Mouse (Mus musculus) midbrain, postnatal 0 days (tissue): Measurements from ENCODE around the gene Ccdc7a. TPM values are rescaled to one million over a fixed set of nuclear protein-coding genes. Genes with fewer than 3 reads are reported as not detected.

ENCODE experiments used
- ATAC-seq: fragments of 200-750 bp; cut with Nextera tagmentation; 2 replicates; pipeline ENCODE4 v1.8.0; 2017; ENCODE audit warnings: moderate number of reproducible peaks, mild to moderate bottlenecking, moderate TSS enrichment, moderate library complexity; ENCODE audit not compliant: low FRiP score
- DNase-seq: peaks from one replicate; pipeline ENCODE4 v3.0.0-alpha.2; 2015; ENCODE audit warnings: low spot score
- H3K27ac ChIP-seq: fragments of 300-500 bp; sonication (generic); 2 replicates; pipeline ENCODE4 v1.5.1; 2014; ENCODE audit warnings: low read depth, mild to moderate bottlenecking, low read length, mixed read lengths
- H3K27me3 ChIP-seq: fragments of 300-500 bp; sonication (generic); 2 replicates; pipeline ENCODE4 v1.6.1; 2014; ENCODE audit warnings: low read length, control low read depth, mixed read lengths; ENCODE audit not compliant: insufficient read depth
- H3K36me3 ChIP-seq: fragments of 300-500 bp; sonication (generic); 2 replicates; pipeline ENCODE4 v1.6.1; 2014; ENCODE audit warnings: low read length, control low read depth, mixed read lengths; ENCODE audit not compliant: insufficient read depth
- H3K4me1 ChIP-seq: fragments of 300-500 bp; sonication (generic); 2 replicates; pipeline ENCODE4 v1.6.1; 2014; ENCODE audit warnings: mild to moderate bottlenecking, control low read depth, antibody characterized with exemption, low read length, mixed read lengths; ENCODE audit not compliant: insufficient read depth
- H3K4me2 ChIP-seq: fragments of 300-500 bp; sonication (generic); 2 replicates; pipeline ENCODE4 v1.6.1; 2014; ENCODE audit warnings: low read depth, mild to moderate bottlenecking, low read length, mixed read lengths; ENCODE audit not compliant: poor library complexity, severe bottlenecking
- H3K4me3 ChIP-seq: fragments of 300-500 bp; sonication (generic); 2 replicates; pipeline ENCODE4 v1.5.1; 2014; ENCODE audit warnings: low read depth, mild to moderate bottlenecking, low read length, moderate library complexity
- H3K9ac ChIP-seq: fragments of 300-500 bp; sonication (generic); replicated peaks from 2 replicates; pipeline ENCODE4 v1.6.1; 2014; ENCODE audit warnings: mild to moderate bottlenecking, low read length, moderate library complexity, mixed read lengths; ENCODE audit not compliant: poor library complexity, severe bottlenecking
- H3K9me3 ChIP-seq: fragments of 300-500 bp; sonication (generic); 2 replicates; pipeline ENCODE4 v1.6.1; 2016; ENCODE audit warnings: low read length, control low read depth
- CTCF ChIP-seq: IDR thresholded peaks from 2 replicates; pipeline ENCODE4 v1.5.1; 2016; ENCODE audit warnings: antibody characterized with exemption, mild to moderate bottlenecking
- WGBS: fragments of 180-500 bp; shearing (Covaris S2); extraction: QIAGEN DNeasy Blood & Tissue Kit; methylation state at CpG from one replicate; pipeline ENCODE4 v1.1.7; 2014; 5-methylcytosine and 5-hydroxymethylcytosine counted together
- polyA plus RNA-seq: library from polyadenylated mRNA; unstranded; fragments of >200 nt; fragmentation: Nextera tagmentation; extraction: Ambion mirVana; gene quantifications from 2 replicates; pipeline ENCODE4 v1.2.1, GENCODE M21; 2015
- total RNA-seq: library from RNA; depleted of rRNA; stranded (reverse); fragments of >200 nt; gene quantifications from 2 replicates; pipeline ENCODE4 v1.2.3, GENCODE M21; 2014

Gene Ccdc7a
- total and polyA plus RNA-seq, 2 experiments from 2014 or later: 0.07 TPM; not detected in 1

DNA sequence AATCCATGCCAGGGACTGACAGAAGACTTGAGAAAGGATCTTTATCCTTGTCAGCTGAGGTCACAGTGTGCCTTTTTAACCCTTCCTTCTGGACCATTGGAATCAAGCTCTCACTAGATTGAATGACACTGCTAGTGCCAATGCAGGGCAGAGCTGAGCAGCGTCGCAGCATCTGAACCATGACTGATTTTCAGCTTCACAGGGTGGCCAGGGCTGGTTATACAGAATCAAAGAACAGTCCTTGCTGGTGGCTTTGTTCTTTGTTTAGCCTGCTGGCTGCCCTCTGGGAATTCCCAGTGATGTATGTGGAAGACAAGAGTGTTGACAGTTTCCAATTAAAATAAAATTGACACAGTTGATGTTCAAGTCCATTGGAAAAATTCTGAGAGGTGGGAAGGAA lies 333.1 kb downstream of the Ccdc7a start:
- ATAC-seq (no peak; the same call in 1 of the 2 replicates), DNase-seq (peak; percentile 26)
- no peaks in the 10 kb centered on the region for H3K4me1 ChIP-seq
- no peak overlapping the region for H3K4me2 ChIP-seq
- no peak overlapping the region for H3K9ac ChIP-seq
- TF ChIP-seq CTCF: no peak
- 7% methylated on average over 2 of the region's 2 CpGs for WGBS
- no peak overlapping the region for H3K27ac ChIP-seq
- H3K27me3 ChIP-seq: no peaks in the 10 kb centered on the region
- H3K9me3 ChIP-seq: no peaks in the 10 kb centered on the region
- peaks cover 17% of the 10 kb centered on the region; the same call in 1 of the 2 replicates for H3K36me3 ChIP-seq
- H3K4me3 ChIP-seq: no peak overlapping the region

DNA sequence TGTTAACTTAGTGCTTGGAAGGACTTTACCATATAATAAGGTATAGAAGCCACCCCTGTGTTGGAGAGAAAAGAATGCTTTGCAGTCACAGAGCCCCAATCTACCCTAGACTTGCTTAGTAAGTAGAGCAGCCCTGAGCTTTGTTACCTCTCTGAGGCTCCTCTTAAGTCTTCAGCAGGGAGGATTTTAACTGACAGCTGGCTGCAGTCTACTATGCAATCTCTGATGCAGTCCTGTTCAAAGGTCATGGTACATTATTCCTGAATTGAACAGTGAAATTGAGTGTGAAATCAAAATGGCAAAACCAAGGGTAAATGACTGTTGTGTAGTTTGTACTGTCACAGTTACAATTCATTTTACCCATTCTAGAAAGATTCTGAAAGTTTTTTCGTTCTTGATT lies 338.1 kb downstream of the Ccdc7a start:
- Histone ChIP-seq H3K27me3 (no peaks in the 10 kb centered on the region), H3K9ac (no peak overlapping the region), H3K4me3 (no peak overlapping the region), H3K4me2 (no peak overlapping the region), H3K4me1 (no peaks in the 10 kb centered on the region), H3K36me3 (peaks cover 25% of the 10 kb centered on the region), H3K27ac (no peak overlapping the region), H3K9me3 (no peaks in the 10 kb centered on the region)
- ATAC-seq (no peak), DNase-seq (no peak)
- TF ChIP-seq CTCF: no peak
- 29% methylated on average over 1 of the region's 1 CpGs for WGBS

DNA sequence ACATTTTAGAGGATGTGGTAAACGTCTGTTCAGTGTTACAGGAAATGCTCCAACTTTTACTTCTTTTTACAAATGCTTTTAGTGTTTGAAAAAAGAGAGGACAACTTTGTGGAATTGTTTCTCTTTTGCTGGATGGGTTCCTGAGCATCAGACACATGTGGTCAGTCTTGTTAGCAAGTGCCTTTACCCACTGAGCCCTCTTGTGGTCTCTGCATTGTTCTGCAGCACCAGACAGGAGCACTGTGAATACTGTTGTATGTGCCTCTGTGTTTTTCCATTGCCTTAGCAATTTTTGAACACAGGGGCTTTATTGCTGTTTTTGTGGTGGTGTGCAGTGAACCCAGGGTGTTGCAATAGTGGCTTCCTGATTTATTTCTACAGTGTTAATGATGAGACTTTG lies 340.5 kb downstream of the Ccdc7a start:
- H3K36me3 ChIP-seq: peaks cover 36% of the 10 kb centered on the region
- H3K9me3 ChIP-seq: no peaks in the 10 kb centered on the region
- DNase-seq: peak; percentile 77
- H3K4me2 ChIP-seq: no peak overlapping the region
- no peak overlapping the region for H3K9ac ChIP-seq
- peak; percentile 83 for TF ChIP-seq CTCF
- no peaks in the 10 kb centered on the region for H3K27me3 ChIP-seq
- WGBS: 50% methylated on average over 1 of the region's 1 CpGs
- no peak for ATAC-seq
- no peaks in the 10 kb centered on the region for H3K4me1 ChIP-seq
- no peak overlapping the region for H3K27ac ChIP-seq
- no peak overlapping the region for H3K4me3 ChIP-seq

DNA sequence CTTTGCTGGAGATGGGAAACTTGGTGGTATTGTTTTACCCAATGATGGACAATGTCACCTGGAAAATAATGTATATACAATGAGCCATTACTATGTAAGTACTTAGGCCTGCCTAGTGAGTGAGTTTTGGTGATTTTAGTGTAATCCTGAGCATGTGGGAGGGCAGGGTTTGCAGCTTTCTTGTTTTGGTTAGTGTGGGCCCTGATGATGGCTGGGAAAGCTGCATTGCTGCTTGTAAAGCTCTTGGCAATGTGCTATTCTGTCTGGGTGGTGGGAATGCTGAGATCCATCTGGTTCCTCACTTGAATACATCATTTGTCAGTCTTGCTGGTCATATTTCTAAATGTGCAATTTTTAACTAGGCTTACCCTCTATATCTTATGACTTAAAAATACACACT lies 349.1 kb downstream of the Ccdc7a start:
- Histone ChIP-seq H3K4me3 (no peak overlapping the region), H3K36me3 (peaks cover 38% of the 10 kb centered on the region), H3K4me1 (no peaks in the 10 kb centered on the region), H3K9ac (no peak overlapping the region), H3K9me3 (no peaks in the 10 kb centered on the region), H3K27ac (no peak overlapping the region), H3K27me3 (no peaks in the 10 kb centered on the region), H3K4me2 (no peak overlapping the region)
- ATAC-seq: no peak
- no peak for TF ChIP-seq CTCF
- no peak for DNase-seq

DNA sequence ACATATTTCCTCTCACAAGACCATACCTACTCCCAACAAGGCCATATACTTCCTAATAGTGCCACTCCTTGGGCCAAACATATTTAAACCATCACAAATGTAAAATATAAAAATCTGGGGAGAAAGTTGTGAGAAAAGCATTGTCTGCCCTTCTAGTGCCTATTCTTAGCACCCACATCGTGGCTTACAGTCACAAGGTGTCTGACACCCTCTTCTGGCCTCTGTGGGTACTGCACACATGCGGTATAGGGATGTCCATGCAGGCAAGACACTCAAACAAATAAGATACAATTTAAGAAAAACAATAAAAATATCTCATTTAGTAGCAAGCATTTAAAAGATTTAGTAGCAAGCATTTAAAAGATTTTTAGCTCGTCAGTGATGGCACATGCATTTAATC lies 356.1 kb downstream of the Ccdc7a start:
- Histone ChIP-seq H3K9ac (no peak overlapping the region), H3K27me3 (no peaks in the 10 kb centered on the region), H3K4me1 (no peaks in the 10 kb centered on the region), H3K27ac (no peak overlapping the region), H3K4me3 (no peak overlapping the region), H3K4me2 (no peak overlapping the region), H3K36me3 (peaks cover 17% of the 10 kb centered on the region), H3K9me3 (no peaks in the 10 kb centered on the region)
- peak; percentile 77 for DNase-seq
- 51% methylated on average over 3 of the region's 3 CpGs for WGBS
- peak; percentile 85 for TF ChIP-seq CTCF
- no peak for ATAC-seq

DNA sequence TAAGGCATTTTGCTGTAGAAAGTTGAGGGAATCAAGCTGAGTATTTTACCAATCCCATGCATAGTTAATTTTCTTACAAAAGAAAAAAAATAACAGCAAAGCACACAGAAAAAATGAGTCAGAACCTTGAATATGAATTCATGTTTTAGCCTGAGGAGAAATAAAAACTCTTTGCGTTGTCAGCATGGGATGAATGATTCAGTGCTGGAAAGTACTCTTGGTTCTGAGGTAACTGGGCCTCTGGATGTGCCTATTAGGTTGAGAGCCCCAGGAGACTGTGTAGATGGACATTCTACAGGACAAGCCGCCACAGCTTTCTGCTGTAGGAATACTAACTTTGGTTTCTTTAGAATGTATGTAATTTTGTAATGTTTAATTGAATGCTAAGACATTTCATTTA lies 360.5 kb downstream of the Ccdc7a start:
- DNase-seq (no peak), ATAC-seq (no peak)
- TF ChIP-seq CTCF: no peak
- H3K9me3 ChIP-seq: no peaks in the 10 kb centered on the region
- H3K4me2 ChIP-seq: no peak overlapping the region
- H3K4me3 ChIP-seq: no peak overlapping the region
- WGBS: 73% methylated on average over 2 of the region's 2 CpGs
- H3K27ac ChIP-seq: no peak overlapping the region
- H3K36me3 ChIP-seq: no peaks in the 10 kb centered on the region
- H3K9ac ChIP-seq: no peak overlapping the region
- no peaks in the 10 kb centered on the region for H3K4me1 ChIP-seq
- H3K27me3 ChIP-seq: no peaks in the 10 kb centered on the region
